Mouse (Mus musculus) spleen, adult 2 months (tissue): ENCODE measurements at regions not wholly inside any gene's neighbourhood (a gene's known extent, or its start where the extent isn't known, plus 50 kb on each side); places are given as distances from the start of the nearest gene placed in this dataset.

Source experiments
- DNase-seq, 2 experiments: peaks; one replicate each; pipeline versions ENCODE4 v3.0.0 to v3.0.0-alpha.2; 2012 to 2021; ENCODE audit warnings: low spot score in 2 of 2, low read depth in 1 of 2
- H3K27ac ChIP-seq: fragments of 200-500 bp; 2 replicates; pipeline ENCODE4 v1.5.1; 2012; ENCODE audit warnings: low read length, inconsistent platforms; ENCODE audit not compliant: insufficient read depth
- H3K27me3 ChIP-seq: fragments of 200-500 bp; 2 replicates; pipeline ENCODE4 v1.6.1; 2012; ENCODE audit warnings: mild to moderate bottlenecking, moderate library complexity, low read length, inconsistent platforms; ENCODE audit not compliant: control insufficient read depth, insufficient read depth
- H3K36me3 ChIP-seq: fragments of 200-500 bp; 2 replicates; pipeline ENCODE4 v1.6.1; 2012; ENCODE audit warnings: mild to moderate bottlenecking, low read length, inconsistent platforms; ENCODE audit not compliant: control insufficient read depth, insufficient read depth
- H3K4me1 ChIP-seq: fragments of 200-500 bp; 2 replicates; pipeline ENCODE4 v1.6.1; 2011; ENCODE audit warnings: inconsistent platforms; ENCODE audit not compliant: control insufficient read depth, insufficient read depth, insufficient read length
- H3K4me3 ChIP-seq: fragments of 200-500 bp; 2 replicates; pipeline ENCODE4 v1.5.1; 2011; ENCODE audit warnings: mild to moderate bottlenecking, inconsistent platforms; ENCODE audit not compliant: insufficient read depth, insufficient read length; ENCODE audit errors: extremely low read depth
- CTCF ChIP-seq: fragments of 200-500 bp; IDR thresholded peaks from 2 replicates; pipeline ENCODE4 v1.5.1; 2011; ENCODE audit warnings: mild to moderate bottlenecking, inconsistent platforms; ENCODE audit not compliant: insufficient read depth, insufficient read length, insufficient replicate concordance; ENCODE audit errors: extremely low read depth
- POLR2A ChIP-seq: fragments of 200-500 bp; IDR thresholded peaks from 2 replicates; pipeline ENCODE4 v1.6.1; 2011; ENCODE audit warnings: low read depth, low read length, inconsistent platforms
- WGBS: fragments of 180-500 bp; shearing (Covaris S2); methylation state at CpG from one replicate; pipeline ENCODE4 v1.1.7; 2018; 5-methylcytosine and 5-hydroxymethylcytosine counted together

- 70% methylated on average over 5 of the region's 5 CpGs for WGBS
- DNase-seq = no peak
Observed at GRCm38 (mm10) chr7:73306728-73307127, 68.6 kb upstream of the Rgma start.

GRCm38 (mm10) chr7:73307586-73308490 lies 67.5 kb upstream of the Rgma start:
- Histone ChIP-seq H3K27me3 (no peaks in the 10 kb centered on the region), H3K4me3 (no peak overlapping the region), H3K27ac (no peak overlapping the region), H3K36me3 (no peaks in the 10 kb centered on the region), H3K4me1 (no peaks in the 10 kb centered on the region)
- DNase-seq = no peak
- 63% methylated on average over 13 of the region's 13 CpGs for WGBS
- TF ChIP-seq POLR2A (no peak), CTCF (no peak)

More at GRCm38 (mm10) chr7:73306728-73307127, 68.6 kb upstream of the Rgma start:
- H3K27me3 ChIP-seq = no peaks in the 10 kb centered on the region
- no peaks in the 10 kb centered on the region for H3K4me1 ChIP-seq
- no peak overlapping the region for H3K27ac ChIP-seq
- H3K36me3 ChIP-seq = no peaks in the 10 kb centered on the region
- H3K4me3 ChIP-seq = no peak overlapping the region
- TF ChIP-seq CTCF (no peak), POLR2A (no peak)

GRCm38 (mm10) chr7:73308981-73309380 lies 66.3 kb upstream of the Rgma start:
- no peak overlapping the region for H3K4me3 ChIP-seq
- no peak for DNase-seq
- no peaks in the 10 kb centered on the region for H3K36me3 ChIP-seq
- TF ChIP-seq POLR2A (no peak), CTCF (no peak)
- 72% methylated on average over 7 of the region's 7 CpGs for WGBS
- H3K27me3 ChIP-seq = no peaks in the 10 kb centered on the region
- H3K27ac ChIP-seq = no peak overlapping the region
- H3K4me1 ChIP-seq = no peaks in the 10 kb centered on the region

GRCm38 (mm10) chr7:73310056-73310455 lies 65.3 kb upstream of the Rgma start:
- DNase-seq = no peak
- Histone ChIP-seq H3K36me3 (no peaks in the 10 kb centered on the region), H3K27me3 (no peaks in the 10 kb centered on the region), H3K4me1 (no peaks in the 10 kb centered on the region), H3K27ac (no peak overlapping the region), H3K4me3 (no peak overlapping the region)
- WGBS = 95% methylated on average over 10 of the region's 10 CpGs
- TF ChIP-seq POLR2A = no peak
- TF ChIP-seq CTCF = no peak

- no peak overlapping the region for H3K27ac ChIP-seq
- 92% methylated on average over 15 of the region's 15 CpGs for WGBS
- no peaks in the 10 kb centered on the region for H3K36me3 ChIP-seq
- TF ChIP-seq POLR2A (no peak), CTCF (no peak)
- no peak overlapping the region for H3K4me3 ChIP-seq
- H3K27me3 ChIP-seq = no peaks in the 10 kb centered on the region
- DNase-seq = no peak
- no peaks in the 10 kb centered on the region for H3K4me1 ChIP-seq
Observed at GRCm38 (mm10) chr7:73310581-73311136, 64.7 kb upstream of the Rgma start.

- H3K4me1 ChIP-seq = no peaks in the 10 kb centered on the region
- TF ChIP-seq POLR2A = no peak
- TF ChIP-seq CTCF = no peak
- no peak overlapping the region for H3K27ac ChIP-seq
- no peaks in the 10 kb centered on the region for H3K27me3 ChIP-seq
- 85% methylated on average over 3 of the region's 3 CpGs for WGBS
- DNase-seq = no peak
- H3K36me3 ChIP-seq = no peaks in the 10 kb centered on the region
- no peak overlapping the region for H3K4me3 ChIP-seq
Observed at GRCm38 (mm10) chr7:73315555-73315954, 59.8 kb upstream of the Rgma start.

GRCm38 (mm10) chr7:73317574-73317973 lies 57.7 kb upstream of the Rgma start:
- no peak for DNase-seq
- Histone ChIP-seq H3K27me3 (no peaks in the 10 kb centered on the region), H3K4me1 (no peaks in the 10 kb centered on the region), H3K36me3 (no peaks in the 10 kb centered on the region), H3K4me3 (no peak overlapping the region), H3K27ac (no peak overlapping the region)
- TF ChIP-seq POLR2A (no peak), CTCF (no peak)
- 88% methylated on average over 4 of the region's 4 CpGs for WGBS
